Mouse (Mus musculus) spleen, adult 2 months (tissue): ENCODE results near the gene Epha6. TPM values are rescaled to one million over a fixed set of nuclear protein-coding genes. Genes with fewer than 3 reads are reported as not detected.

Experiments used
- DNase-seq, 2 experiments: peaks; one replicate each; pipeline versions ENCODE4 v3.0.0 to v3.0.0-alpha.2; 2012 to 2021; ENCODE audit warnings: low spot score in 2 of 2, low read depth in 1 of 2
- H3K27ac ChIP-seq: fragments of 200-500 bp; 2 replicates; pipeline ENCODE4 v1.5.1; 2012; ENCODE audit warnings: low read length, inconsistent platforms; ENCODE audit not compliant: insufficient read depth
- H3K27me3 ChIP-seq: fragments of 200-500 bp; 2 replicates; pipeline ENCODE4 v1.6.1; 2012; ENCODE audit warnings: mild to moderate bottlenecking, moderate library complexity, low read length, inconsistent platforms; ENCODE audit not compliant: control insufficient read depth, insufficient read depth
- H3K36me3 ChIP-seq: fragments of 200-500 bp; 2 replicates; pipeline ENCODE4 v1.6.1; 2012; ENCODE audit warnings: mild to moderate bottlenecking, low read length, inconsistent platforms; ENCODE audit not compliant: control insufficient read depth, insufficient read depth
- H3K4me1 ChIP-seq: fragments of 200-500 bp; 2 replicates; pipeline ENCODE4 v1.6.1; 2011; ENCODE audit warnings: inconsistent platforms; ENCODE audit not compliant: control insufficient read depth, insufficient read depth, insufficient read length
- H3K4me3 ChIP-seq: fragments of 200-500 bp; 2 replicates; pipeline ENCODE4 v1.5.1; 2011; ENCODE audit warnings: mild to moderate bottlenecking, inconsistent platforms; ENCODE audit not compliant: insufficient read depth, insufficient read length; ENCODE audit errors: extremely low read depth
- CTCF ChIP-seq: fragments of 200-500 bp; IDR thresholded peaks from 2 replicates; pipeline ENCODE4 v1.5.1; 2011; ENCODE audit warnings: mild to moderate bottlenecking, inconsistent platforms; ENCODE audit not compliant: insufficient read depth, insufficient read length, insufficient replicate concordance; ENCODE audit errors: extremely low read depth
- POLR2A ChIP-seq: fragments of 200-500 bp; IDR thresholded peaks from 2 replicates; pipeline ENCODE4 v1.6.1; 2011; ENCODE audit warnings: low read depth, low read length, inconsistent platforms
- WGBS: fragments of 180-500 bp; shearing (Covaris S2); methylation state at CpG from one replicate; pipeline ENCODE4 v1.1.7; 2018; 5-methylcytosine and 5-hydroxymethylcytosine counted together
- polyA plus RNA-seq: library from polyadenylated mRNA; depleted of rRNA; stranded (reverse); fragments of >200 nt; gene quantifications from 2 replicates; pipeline ENCODE4 v1.2.3, GENCODE M21; 2012

Gene Epha6
- polyA plus RNA-seq, 1 experiment, result not detected

- no peak overlapping the region for H3K27ac ChIP-seq
- peaks cover 2% of the 10 kb centered on the region; the same call in 1 of the 2 replicates for H3K4me1 ChIP-seq
- no peak overlapping the region for H3K4me3 ChIP-seq
- TF ChIP-seq CTCF, result no peak
- no peak for TF ChIP-seq POLR2A
- no peak for DNase-seq
- no peaks in the 10 kb centered on the region for H3K36me3 ChIP-seq
- H3K27me3 ChIP-seq, result no peaks in the 10 kb centered on the region
- 91% methylated on average over 2 of the region's 2 CpGs for WGBS
These were observed 983.8 kb downstream of the Epha6 start for GRCm38 (mm10) chr16:59621554-59621953.

- TF ChIP-seq POLR2A, result no peak
- no peak for TF ChIP-seq CTCF
- Histone ChIP-seq H3K27me3 (no peaks in the 10 kb centered on the region), H3K4me3 (no peak overlapping the region), H3K4me1 (peaks cover 2% of the 10 kb centered on the region; the same call in 1 of the 2 replicates), H3K36me3 (no peaks in the 10 kb centered on the region), H3K27ac (no peak overlapping the region)
- WGBS, result 19% methylated on average over 3 of the region's 3 CpGs
- peak in 1 of 2 experiments; percentile 21 for DNase-seq
These were observed 988.2 kb downstream of the Epha6 start for GRCm38 (mm10) chr16:59617167-59617566.

GRCm38 (mm10) chr16:59615675-59616074 is 989.7 kb downstream of the Epha6 start:
- Histone ChIP-seq H3K36me3 (no peaks in the 10 kb centered on the region), H3K27me3 (no peaks in the 10 kb centered on the region), H3K27ac (no peak overlapping the region), H3K4me1 (peaks cover 2% of the 10 kb centered on the region; the same call in 1 of the 2 replicates), H3K4me3 (no peak overlapping the region)
- TF ChIP-seq CTCF (no peak), POLR2A (no peak)
- 73% methylated on average over 3 of the region's 3 CpGs for WGBS
- DNase-seq, result no peak

GRCm38 (mm10) chr16:59610750-59611149 is 994.6 kb downstream of the Epha6 start:
- WGBS, result 65% methylated on average over 1 of the region's 1 CpGs
- no peak for TF ChIP-seq CTCF
- TF ChIP-seq POLR2A, result no peak
- no peak for DNase-seq
- Histone ChIP-seq H3K36me3 (no peaks in the 10 kb centered on the region), H3K27ac (no peak overlapping the region), H3K4me3 (no peak overlapping the region), H3K27me3 (no peaks in the 10 kb centered on the region), H3K4me1 (no peaks in the 10 kb centered on the region)

- 24% methylated on average over 15 of the region's 15 CpGs for WGBS
- TF ChIP-seq CTCF (no peak), POLR2A (no peak)
- H3K27me3 ChIP-seq, result no peaks in the 10 kb centered on the region; the same call in 1 of the 2 replicates
- DNase-seq, result no peak
- H3K27ac ChIP-seq, result no peak overlapping the region
- peaks cover 7% of the 10 kb centered on the region; the same call in 1 of the 2 replicates for H3K4me1 ChIP-seq
- H3K4me3 ChIP-seq, result no peak overlapping the region
- H3K36me3 ChIP-seq, result no peaks in the 10 kb centered on the region
These were observed 1001.1 kb downstream of the Epha6 start for GRCm38 (mm10) chr16:59604078-59604781.
